ENCODE assay signal across 17 mouse cellular contexts in genomic region chr4:83468208-83468607, GRCm38 (mm10). TPM values are rescaled to one million over a fixed set of nuclear protein-coding genes. Genes with fewer than 3 reads are reported as not detected.
A peak's percentile ranks its signal among the peaks of the same experiment; 100 is the strongest.
DNase-seq lines count a peak whose midpoint lies in the region; ATAC-seq and TF ChIP-seq lines count a peak whose summit lies in the region.
"Had no signal": no experiment of that assay in that cellular context is flagged by ENCODE, and none has a peak within 500 bp of the region (broad histone marks: within the 10 kb centered on the region; RNA-seq: fewer than 3 reads in every experiment).

No protein-coding gene starts in this region.

- H3K9ac ChIP-seq in hindbrain, embryonic 13.5 days: no peak overlapping the region
- no peak overlapping the region for H3K9ac ChIP-seq in ES-Bruce4 (ENCODE audit: low read depth, poor library complexity, severe bottlenecking)
- H3K9ac ChIP-seq in hindbrain, embryonic 16.5 days (ENCODE audit: low read depth, low read length): no peak overlapping the region
- H3K9ac ChIP-seq: heart, embryonic 12.5 days; intestine, embryonic 15.5 days; kidney, embryonic 15.5 days had no signal

- WGBS in hindbrain, embryonic 13.5 days: 67% methylated on average over 3 of the region's 3 CpGs
- 72% methylated on average over 3 of the region's 3 CpGs for WGBS in hindbrain, embryonic 10.5 days
- WGBS in hindbrain, embryonic 16.5 days: 60% methylated on average over 3 of the region's 3 CpGs

- ATAC-seq in hindbrain, embryonic 13.5 days (ENCODE audit: low FRiP score): 0 out of 2 replicates have a peak, but pooled peaks have one; percentile 28
- ATAC-seq in hindbrain, embryonic 16.5 days: 0 out of 2 replicates have a peak, but pooled peaks have one; percentile 29
- ATAC-seq: intestine, embryonic 15.5 days had no signal

- TF ChIP-seq EP300 in ES-Bruce4 (IDR thresholded peaks at IDR 0.05; ENCODE audit: insufficient read depth, low read depth, low read length): no peak

- H3K4me1 ChIP-seq in hindbrain, embryonic 13.5 days (replicated peaks): peaks cover 9% of the 10 kb centered on the region
- H3K4me1 ChIP-seq in hindbrain, embryonic 10.5 days (replicated peaks): 0 out of 2 replicates have a peak, but pooled peaks cover 3% of the 10 kb centered on the region
- no peaks in the 10 kb centered on the region for H3K4me1 ChIP-seq in ES-Bruce4 (ENCODE audit: control insufficient read depth, insufficient read depth, low read length)
- H3K4me1 ChIP-seq in hindbrain, embryonic 16.5 days (ENCODE audit: control insufficient read depth, insufficient read depth, low read depth, low read length): peaks cover 3% of the 10 kb centered on the region; the same call in 1 of the 2 replicates
- H3K4me1 ChIP-seq: embryonic facial prominence, embryonic 10.5 days; intestine, embryonic 15.5 days; kidney, embryonic 15.5 days had no signal

- no peak for TF ChIP-seq CTCF in ES-Bruce4 (IDR thresholded peaks at IDR 0.05; ENCODE audit: low read depth, low read length)

- no peaks in the 10 kb centered on the region for H3K27me3 ChIP-seq in hindbrain, embryonic 13.5 days
- no peaks in the 10 kb centered on the region for H3K27me3 ChIP-seq in hindbrain, embryonic 10.5 days (ENCODE audit: insufficient read depth, poor library complexity, severe bottlenecking)
- no peaks in the 10 kb centered on the region for H3K27me3 ChIP-seq in ES-Bruce4 (ENCODE audit: control insufficient read depth, insufficient read depth, low read length, poor library complexity, severe bottlenecking)
- no peaks in the 10 kb centered on the region for H3K27me3 ChIP-seq in hindbrain, embryonic 16.5 days (replicated peaks; ENCODE audit: control insufficient read depth, insufficient read depth, low read length)
- H3K27me3 ChIP-seq: heart, embryonic 12.5 days; intestine, embryonic 15.5 days; kidney, embryonic 15.5 days had no signal

- no peak overlapping the region for H3K4me3 ChIP-seq in hindbrain, embryonic 13.5 days
- H3K4me3 ChIP-seq in hindbrain, embryonic 10.5 days: no peak overlapping the region
- H3K4me3 ChIP-seq in ES-Bruce4 (ENCODE audit: low read depth, low read length): no peak overlapping the region
- no peak overlapping the region for H3K4me3 ChIP-seq in hindbrain, embryonic 16.5 days (ENCODE audit: low read length)
- H3K4me3 ChIP-seq: embryonic facial prominence, embryonic 10.5 days; gastrocnemius, adult 2 months; heart, embryonic 12.5 days; intestine, embryonic 15.5 days; kidney, embryonic 15.5 days had no signal

- peaks cover 72% of the 10 kb centered on the region for H3K36me3 ChIP-seq in hindbrain, embryonic 13.5 days
- H3K36me3 ChIP-seq in hindbrain, embryonic 10.5 days: peaks cover 98% of the 10 kb centered on the region
- H3K36me3 ChIP-seq in ES-Bruce4 (ENCODE audit: control insufficient read depth, insufficient read depth, low read length, poor library complexity, severe bottlenecking): peaks cover 74% of the 10 kb centered on the region
- H3K36me3 ChIP-seq in hindbrain, embryonic 16.5 days (ENCODE audit: control insufficient read depth, insufficient read depth, low read length): peaks cover 37% of the 10 kb centered on the region

- TF ChIP-seq POLR2A in ES-Bruce4 (IDR thresholded peaks at IDR 0.05; ENCODE audit: insufficient read depth, low read length): no peak

- H3K4me2 ChIP-seq in hindbrain, embryonic 13.5 days: no peak overlapping the region
- no peak overlapping the region for H3K4me2 ChIP-seq in hindbrain, embryonic 16.5 days (ENCODE audit: low read length)
- H3K4me2 ChIP-seq: heart, embryonic 12.5 days; intestine, embryonic 15.5 days; kidney, embryonic 15.5 days; liver, embryonic 11.5 days had no signal

- H3K9me3 ChIP-seq in hindbrain, embryonic 13.5 days: no peaks in the 10 kb centered on the region
- H3K9me3 ChIP-seq in hindbrain, embryonic 10.5 days: no peaks in the 10 kb centered on the region
- 0 out of 2 replicates have a peak, but pooled peaks cover under 1% of the 10 kb centered on the region for H3K9me3 ChIP-seq in ES-Bruce4 (replicated peaks; ENCODE audit: control insufficient read depth, insufficient read depth, low read length, poor library complexity, severe bottlenecking)
- no peaks in the 10 kb centered on the region for H3K9me3 ChIP-seq in hindbrain, embryonic 16.5 days (ENCODE audit: control insufficient read depth, low read length)
- H3K9me3 ChIP-seq: embryonic facial prominence, embryonic 10.5 days; heart, embryonic 12.5 days; intestine, embryonic 15.5 days; kidney, embryonic 15.5 days had no signal

- peak; percentile 12 for DNase-seq in cerebellum, adult 8-10 months
- DNase-seq in cerebellum, postnatal 36 days: no peak
- DNase-seq in hindbrain, embryonic 10.5 days (ENCODE audit: low spot score): no peak
- no peak for DNase-seq in kidney, adult 18-20 months
- DNase-seq in kidney, postnatal 14 days: no peak
- DNase-seq: adrenal gland, postnatal 36 days; gastrocnemius, adult 2 months; lung, adult 2 months; lung, postnatal 36 days had no signal

- peak overlapping the region; percentile 53; the same call in 1 of the 2 replicates for H3K27ac ChIP-seq in hindbrain, embryonic 13.5 days
- H3K27ac ChIP-seq in hindbrain, embryonic 10.5 days: no peak overlapping the region
- peak overlapping the region; percentile 8; the same call in 1 of the 2 replicates for H3K27ac ChIP-seq in ES-Bruce4 (ENCODE audit: insufficient read depth, low read length)
- no peak overlapping the region; the same call in 1 of the 2 replicates for H3K27ac ChIP-seq in hindbrain, embryonic 16.5 days (ENCODE audit: low read depth, low read length)
- H3K27ac ChIP-seq: embryonic facial prominence, embryonic 10.5 days; gastrocnemius, adult 2 months; intestine, embryonic 15.5 days; kidney, embryonic 15.5 days had no signal

RNA-seq across cellular contexts. Expression of gene Psip1, which starts 18.1 kb away (rescaled TPM):
- polyA plus RNA-seq in hindbrain, embryonic 13.5 days (2015; fragmentation: Nextera tagmentation; extraction: Ambion mirVana): 289 and 292 TPM in 2 replicates
- 244 and 275 TPM in 2 replicates for polyA plus RNA-seq in hindbrain, embryonic 10.5 days (2016; fragmentation: Nextera tagmentation; extraction: Ambion mirVana)
- 434 and 464 TPM in 2 replicates for polyA plus RNA-seq in ES-Bruce4 (2011; ENCODE audit: insufficient read depth, insufficient read length, low read depth, missing spikeins)
- polyA plus RNA-seq in hindbrain, embryonic 16.5 days (2015; fragmentation: Nextera tagmentation; extraction: Ambion mirVana): 227 and 245 TPM in 2 replicates

RNA-seq across cellular contexts. Expression of gene Snapc3, which starts 50.7 kb away (rescaled TPM):
- 79.6 and 82.8 TPM in 2 replicates for polyA plus RNA-seq in hindbrain, embryonic 13.5 days (2015; fragmentation: Nextera tagmentation; extraction: Ambion mirVana)
- polyA plus RNA-seq in hindbrain, embryonic 10.5 days (2016; fragmentation: Nextera tagmentation; extraction: Ambion mirVana): 63.8 and 65.1 TPM in 2 replicates
- polyA plus RNA-seq in ES-Bruce4 (2011; ENCODE audit: insufficient read depth, insufficient read length, low read depth, missing spikeins): 48.6 and 52.3 TPM in 2 replicates
- 54.1 and 57.5 TPM in 2 replicates for polyA plus RNA-seq in hindbrain, embryonic 16.5 days (2015; fragmentation: Nextera tagmentation; extraction: Ambion mirVana)

RNA-seq across cellular contexts. Expression of gene Ccdc171, which starts 57.1 kb away (rescaled TPM):
- 4.1 and 5.0 TPM in 2 replicates for polyA plus RNA-seq in hindbrain, embryonic 13.5 days (2015; fragmentation: Nextera tagmentation; extraction: Ambion mirVana)
- 3.3 and 4.5 TPM in 2 replicates for polyA plus RNA-seq in hindbrain, embryonic 10.5 days (2016; fragmentation: Nextera tagmentation; extraction: Ambion mirVana)
- 8.7 and 9.2 TPM in 2 replicates for polyA plus RNA-seq in ES-Bruce4 (2011; ENCODE audit: insufficient read depth, insufficient read length, low read depth, missing spikeins)
- 3.3 and 3.7 TPM in 2 replicates for polyA plus RNA-seq in hindbrain, embryonic 16.5 days (2015; fragmentation: Nextera tagmentation; extraction: Ambion mirVana)

Comparison
In these comparisons a context has a peak if more than half of its experiments do, and no peak if none do; other contexts are left out.
1. H3K27ac ChIP-seq: peak in hindbrain, embryonic 13.5 days (single experiment) and ES-Bruce4 (single experiment); none in hindbrain, embryonic 10.5 days (single experiment) and hindbrain, embryonic 16.5 days (single experiment).